Mouse (Mus musculus) G1E-ER4 (cell line): ENCODE results near the gene Lhfp. TPM values are rescaled to one million over a fixed set of nuclear protein-coding genes. Genes with fewer than 3 reads are reported as not detected.

Source experiments
- GATA1 ChIP-seq: IDR thresholded peaks from one replicate; pipeline ENCODE4 v1.8.0; 2012; ENCODE audit warnings: low read length, inconsistent platforms
- polyA plus RNA-seq: library from polyadenylated mRNA; stranded (reverse); fragments of >175 nt; gene quantifications from 2 replicates; pipeline ENCODE4 v1.2.3, GENCODE M21; 2012

The Lhfp gene
- 0.10 and 0.15 TPM in 2 replicates for polyA plus RNA-seq

DNA sequence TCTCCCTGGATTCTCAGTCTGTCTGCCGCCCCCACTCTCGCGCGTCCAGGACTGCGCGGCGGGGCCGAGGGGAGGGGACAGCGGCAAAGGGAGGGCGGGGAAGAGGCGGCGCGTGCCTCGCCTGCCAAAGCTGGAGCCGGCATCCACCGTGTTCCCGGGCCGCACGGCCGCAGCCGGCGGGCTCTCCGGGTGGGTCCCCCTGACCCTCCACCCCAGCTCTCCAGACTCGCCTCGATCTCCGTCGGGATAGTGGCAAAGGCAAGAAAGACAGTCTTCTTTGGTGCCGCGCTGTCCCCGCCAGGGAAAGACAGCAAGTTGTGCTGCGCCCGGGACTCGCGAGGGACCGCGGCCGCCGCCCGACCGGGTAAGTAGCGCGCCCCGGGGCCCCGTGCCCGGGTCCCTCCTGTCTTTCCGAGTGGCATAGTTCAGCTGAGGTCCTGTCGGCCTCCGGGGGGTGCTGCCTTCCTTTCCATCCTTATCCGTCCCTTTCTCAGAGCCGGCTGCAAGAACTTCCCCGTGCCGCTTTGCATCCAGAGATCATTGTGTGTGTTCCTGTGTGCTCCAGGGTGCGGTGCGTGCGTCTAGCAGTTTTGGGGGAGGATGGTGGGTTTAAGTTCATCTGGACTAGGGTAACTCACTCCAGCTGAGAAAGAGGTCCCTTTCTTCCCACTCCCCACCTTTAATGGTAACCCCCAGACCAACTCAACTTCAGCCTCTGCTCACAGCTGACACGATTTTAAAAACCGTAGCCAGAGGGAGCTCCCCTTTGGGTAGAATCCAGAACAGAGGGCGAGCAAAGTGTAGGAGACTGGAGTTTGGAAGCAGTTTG lies at the start of gene Lhfp:
Gene Lhfp, plus strand, starts transcription at position 118 of the 829 bp plus-strand sequence.
- no peak for TF ChIP-seq GATA1

DNA sequence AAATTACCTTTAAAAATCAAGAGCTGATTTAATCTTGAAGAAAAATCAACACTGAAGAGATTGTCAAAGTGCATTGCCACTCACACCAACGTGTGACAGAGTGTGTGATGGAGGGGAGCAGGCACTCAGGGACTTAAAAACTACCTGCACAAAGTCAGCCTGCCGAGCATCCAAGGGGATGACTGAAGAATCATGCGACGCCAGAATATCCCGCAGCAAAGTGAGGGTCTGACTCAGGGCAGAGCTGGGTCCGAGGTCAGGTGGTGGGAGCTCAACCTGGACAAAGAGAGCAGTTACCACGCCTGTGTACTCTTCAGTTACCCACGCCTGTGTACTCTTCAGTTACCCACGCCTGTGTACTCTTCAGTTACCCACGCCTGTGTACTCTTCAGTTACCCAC lies 48.0 kb upstream of the Lhfp start:
- no peak for TF ChIP-seq GATA1

DNA sequence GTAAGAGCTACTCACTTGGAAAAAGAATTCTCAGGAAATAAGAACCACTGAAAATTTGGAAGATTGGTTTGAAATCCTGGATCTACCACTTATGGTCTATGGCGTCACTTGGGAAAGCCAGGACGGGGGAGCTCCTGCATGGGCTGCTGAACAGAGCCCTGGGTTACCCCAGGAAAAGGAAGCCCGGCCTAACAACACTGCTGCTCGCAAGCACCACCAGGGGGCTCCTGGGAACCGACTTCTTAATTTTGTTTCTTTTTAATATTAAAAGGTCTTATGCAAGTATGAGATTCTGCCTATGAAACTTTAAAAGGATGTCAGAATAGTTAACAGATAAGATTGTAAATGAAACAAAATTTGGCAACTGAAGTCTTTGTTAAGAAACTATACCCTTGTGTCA lies 46.7 kb upstream of the Lhfp start:
- TF ChIP-seq GATA1 = no peak

DNA sequence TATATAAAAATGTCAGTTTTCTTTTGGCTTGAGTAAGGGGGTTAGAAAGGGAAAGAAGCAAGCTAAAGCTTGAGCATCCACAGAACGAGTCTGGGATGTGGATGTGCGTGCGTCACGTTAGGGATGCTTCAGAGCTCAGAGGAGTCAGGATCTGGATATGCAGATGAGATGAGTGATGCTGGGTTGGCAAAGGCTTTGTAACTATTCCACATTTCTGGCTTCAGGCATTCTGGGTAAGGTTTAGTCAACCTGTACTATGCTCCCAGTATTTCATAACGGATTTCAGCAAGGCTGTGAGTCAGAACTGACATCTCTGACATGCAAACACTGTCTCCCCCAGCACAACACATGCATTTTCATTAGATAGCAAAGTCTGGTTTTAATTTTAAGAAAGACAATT lies 44.7 kb upstream of the Lhfp start:
- no peak for TF ChIP-seq GATA1

DNA sequence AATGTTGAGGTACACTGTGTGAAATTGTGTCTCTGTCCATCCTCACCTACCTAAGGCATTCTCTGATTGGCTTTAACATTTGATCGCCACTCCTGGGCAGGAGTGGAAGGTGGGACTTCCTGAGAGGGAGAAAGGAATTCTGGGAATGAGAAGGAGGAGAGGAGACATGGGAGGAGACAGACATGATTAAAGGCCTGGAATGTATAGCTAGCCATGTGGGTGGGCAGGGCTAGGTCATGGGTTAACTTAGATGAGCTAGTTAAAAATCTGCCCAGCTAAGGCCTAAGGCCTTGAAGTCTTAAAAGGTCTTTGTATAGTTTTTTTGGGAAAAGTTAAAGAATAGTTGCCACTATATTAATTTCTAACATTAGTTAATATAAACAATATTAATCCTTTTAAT lies 43.9 kb upstream of the Lhfp start:
- no peak for TF ChIP-seq GATA1

DNA sequence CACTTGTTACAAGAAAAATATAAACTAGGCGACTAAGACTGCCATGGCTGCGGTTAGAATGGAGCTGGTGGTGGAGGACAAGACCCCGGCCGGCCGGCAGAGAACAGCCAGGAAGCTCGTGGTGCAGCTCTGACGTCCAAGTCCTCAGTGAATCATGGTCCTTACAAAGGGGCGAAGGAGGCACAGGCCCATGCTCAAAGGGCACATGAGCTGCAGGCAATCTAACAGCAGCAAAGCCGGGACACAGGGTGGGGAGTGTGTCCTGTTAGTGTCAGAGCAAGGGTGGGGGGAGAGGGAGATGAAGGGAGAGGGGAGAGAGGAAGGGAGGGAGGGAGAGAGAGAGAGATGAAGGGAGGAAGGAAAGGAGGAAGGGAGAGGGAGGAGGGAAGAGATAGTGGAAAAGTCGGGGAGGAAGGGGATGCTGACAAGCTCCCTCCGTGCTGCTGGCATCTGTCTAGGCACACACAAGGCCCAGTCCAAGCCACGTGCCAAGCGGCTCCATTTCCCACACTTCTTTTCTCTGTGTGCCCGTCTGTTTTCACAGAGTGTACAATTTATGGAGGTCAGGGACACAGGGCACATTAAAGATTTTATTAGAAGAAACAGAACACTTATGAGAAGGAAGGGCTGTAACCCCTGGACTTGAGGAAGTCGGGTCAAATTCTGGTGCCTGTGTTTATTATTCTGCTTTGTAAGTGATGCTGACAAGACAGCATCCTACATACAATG lies 42.1 kb upstream of the Lhfp start:
- TF ChIP-seq GATA1 = no peak

DNA sequence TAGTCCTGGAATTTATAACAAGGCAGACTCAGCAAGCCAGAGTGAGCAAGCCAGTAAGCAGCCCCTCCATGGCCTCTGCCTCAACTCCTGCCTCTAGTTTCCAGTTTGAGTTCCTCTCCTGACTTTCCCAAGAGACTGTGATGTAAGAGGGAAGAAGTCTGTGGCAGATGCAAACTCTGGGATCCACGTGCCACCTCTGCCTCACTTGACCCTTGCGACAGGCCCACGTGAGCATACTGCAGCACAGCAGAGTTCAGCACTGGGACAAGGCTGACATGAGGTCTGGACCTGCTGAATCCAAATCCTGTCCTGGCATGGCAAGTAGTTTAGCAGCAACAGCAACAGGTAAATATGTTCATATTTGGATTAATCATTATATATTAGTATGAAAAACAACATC lies 41.3 kb upstream of the Lhfp start:
- TF ChIP-seq GATA1 = no peak

DNA sequence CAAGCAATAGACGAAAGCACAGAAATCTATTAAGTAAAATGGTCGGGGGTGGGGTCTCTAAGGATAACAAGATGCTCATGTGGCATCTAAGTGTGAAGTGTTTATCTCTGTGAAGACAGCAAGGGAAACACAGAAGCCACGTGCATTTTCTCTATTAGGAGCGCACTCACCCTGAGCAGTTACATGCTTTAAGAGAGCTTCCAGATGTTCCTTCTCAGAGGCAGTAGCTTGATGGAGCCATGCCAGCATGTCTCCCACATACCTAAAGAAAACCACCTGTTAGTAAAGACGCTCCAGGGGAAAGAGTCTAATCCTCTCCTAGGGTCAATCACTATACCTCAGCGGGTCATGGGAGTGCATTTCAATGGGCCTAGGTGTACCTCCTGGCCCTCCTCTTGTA lies 39.3 kb upstream of the Lhfp start:
- no peak for TF ChIP-seq GATA1

DNA sequence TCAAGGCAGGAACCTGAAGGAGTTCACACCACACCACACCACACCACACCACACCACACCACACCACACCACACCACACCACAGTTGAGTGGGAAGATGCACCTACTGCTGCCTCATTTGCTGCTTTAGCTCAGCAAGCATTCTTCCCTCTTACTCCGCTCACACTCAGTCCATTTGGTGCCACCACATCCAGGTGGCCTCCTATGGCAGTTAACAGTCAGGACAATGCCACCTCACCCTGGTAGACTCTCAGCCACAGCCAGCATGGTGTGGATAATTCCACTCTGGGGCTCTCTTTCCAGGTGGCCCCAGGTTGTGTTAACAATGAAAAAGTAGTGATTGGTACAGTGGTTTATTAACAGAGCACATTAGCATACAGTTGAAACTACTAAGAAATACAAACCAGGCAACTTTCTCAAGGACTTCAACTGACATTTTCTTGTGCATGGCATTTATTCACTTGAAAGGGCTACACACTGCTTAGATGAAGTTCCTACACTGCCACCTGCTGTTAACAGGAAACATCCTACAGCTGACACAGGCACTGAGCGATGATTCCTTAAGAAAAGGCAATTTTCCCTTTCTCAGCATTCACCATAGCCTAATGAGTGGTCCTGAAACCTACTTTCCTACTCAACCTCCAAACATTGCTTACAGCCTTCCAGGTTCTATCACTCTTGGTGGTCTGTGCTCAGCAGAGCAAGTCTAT lies 36.8 kb upstream of the Lhfp start:
- no peak for TF ChIP-seq GATA1

DNA sequence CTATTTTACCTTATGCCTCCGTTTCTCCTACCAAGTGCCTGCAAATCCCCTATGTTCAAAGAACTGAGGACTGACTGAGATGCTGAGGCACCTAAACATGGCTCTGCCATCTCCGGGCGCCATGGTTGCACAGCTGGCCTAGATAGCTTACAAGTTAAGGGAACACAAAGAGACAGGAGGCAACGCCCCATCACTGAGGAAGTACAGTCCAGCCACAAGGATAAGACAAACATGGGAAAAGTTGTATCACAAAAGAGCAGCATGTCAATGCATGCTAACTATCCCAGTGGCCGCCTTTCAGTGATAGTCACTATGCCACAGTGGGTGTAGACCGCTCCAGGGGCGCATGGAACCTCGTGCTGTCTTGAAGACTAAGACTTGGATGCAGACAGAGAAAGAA lies 33.9 kb upstream of the Lhfp start:
- no peak for TF ChIP-seq GATA1

DNA sequence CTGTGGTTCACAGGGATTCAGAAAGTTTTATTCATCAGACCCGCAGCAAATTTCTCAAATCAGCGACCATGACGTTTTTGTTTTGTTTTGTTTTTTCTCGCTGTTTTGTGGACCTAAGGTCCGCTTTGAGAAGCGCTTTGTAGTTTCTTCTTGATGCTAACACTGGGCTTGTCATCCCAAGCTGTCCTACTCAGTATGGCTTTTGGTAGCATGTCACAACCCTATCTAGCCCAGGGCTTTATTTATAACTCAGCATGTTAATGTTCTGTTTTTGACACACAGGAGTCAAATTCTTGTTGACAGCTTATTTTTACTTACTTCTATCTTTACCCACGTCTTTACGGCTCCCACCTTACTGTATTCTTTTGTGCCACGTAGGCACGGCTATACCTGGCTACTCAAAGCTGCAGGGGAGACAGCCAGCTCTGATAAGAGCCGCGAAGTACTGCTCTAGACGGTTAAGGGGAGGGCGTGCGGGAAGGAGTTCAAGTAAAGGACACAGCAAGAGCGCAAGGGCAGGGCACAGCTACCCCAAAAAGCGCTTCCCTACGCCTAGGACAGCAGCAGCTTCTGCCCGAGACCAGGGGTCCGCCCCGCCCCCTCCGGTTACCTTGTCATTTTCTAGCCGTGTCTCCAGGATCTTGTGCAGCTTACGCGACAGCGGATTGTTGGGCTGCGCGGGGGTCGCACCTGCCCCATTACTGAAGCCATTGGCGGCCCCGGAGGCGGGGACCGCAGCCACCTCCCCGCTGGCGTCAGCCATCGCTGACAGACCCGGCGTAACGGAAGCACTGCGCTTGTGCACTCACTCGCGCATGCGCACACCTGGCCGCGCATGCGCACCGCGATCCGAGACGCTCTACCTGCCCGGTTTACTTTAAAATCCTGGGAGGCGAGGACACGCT lies 24.6 kb upstream of the Lhfp start, which contains the start of gene Cog6:
Gene Cog6, minus strand, starts transcription at position 802 of the 905 bp plus-strand sequence.
- TF ChIP-seq GATA1 = no peak

DNA sequence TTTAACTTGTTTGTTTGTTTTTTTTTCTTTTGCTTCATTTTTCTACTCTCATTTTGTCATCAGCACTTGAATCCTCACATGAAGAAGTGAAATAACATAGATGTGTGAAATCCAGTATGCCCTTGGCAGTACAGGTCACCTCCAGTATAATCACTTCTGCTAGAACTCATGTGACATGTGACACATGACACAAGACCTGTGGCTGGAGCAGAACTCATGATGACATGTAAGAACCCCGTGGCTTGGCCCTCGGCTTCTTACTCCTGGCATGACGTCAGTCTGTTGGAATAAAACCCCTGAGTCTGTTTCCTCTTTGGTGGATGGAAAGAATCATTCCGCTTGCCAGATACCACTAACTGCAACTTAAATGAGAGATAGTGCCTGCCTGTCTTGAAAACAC lies 14.0 kb upstream of the Lhfp start:
- no peak for TF ChIP-seq GATA1

DNA sequence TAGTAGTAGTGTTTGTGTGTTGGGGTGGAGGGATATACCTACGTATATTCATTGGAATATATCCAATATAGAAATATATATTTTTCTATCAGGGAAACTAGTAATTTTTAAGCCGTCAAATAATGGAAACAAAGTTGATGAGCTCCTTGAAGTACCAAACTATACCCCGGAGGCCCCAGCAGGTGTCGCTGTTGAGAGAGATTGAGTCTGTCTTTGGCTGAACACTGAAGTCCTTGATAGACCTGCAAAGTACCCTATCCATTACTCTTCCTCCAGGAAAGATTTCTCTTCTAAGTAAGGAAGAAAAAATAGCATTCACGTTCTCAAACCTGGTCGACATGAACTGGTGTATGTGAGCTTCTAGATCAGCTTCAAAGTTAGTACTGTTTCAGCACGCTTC lies 12.3 kb upstream of the Lhfp start:
- TF ChIP-seq GATA1 = no peak

DNA sequence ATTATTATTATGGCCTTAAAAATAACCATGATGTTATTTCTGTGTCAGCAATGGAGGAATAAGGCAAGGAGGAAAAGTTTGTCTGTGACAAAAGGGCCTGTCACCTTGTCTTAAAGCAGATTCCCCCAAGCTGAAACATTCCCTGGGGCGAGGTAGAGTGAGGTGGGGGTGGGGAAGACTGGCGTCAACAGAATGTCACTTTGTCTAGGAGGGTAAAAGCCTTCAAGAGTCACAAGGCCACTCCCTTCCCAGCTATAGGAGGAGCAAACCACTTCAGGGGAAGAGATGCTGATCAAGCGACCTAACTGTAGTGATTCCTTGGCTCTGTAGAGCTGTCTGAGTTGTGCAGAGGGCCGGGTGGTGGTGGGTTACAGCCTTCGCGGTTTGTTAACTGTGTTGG lies 9.7 kb upstream of the Lhfp start:
- no peak for TF ChIP-seq GATA1

DNA sequence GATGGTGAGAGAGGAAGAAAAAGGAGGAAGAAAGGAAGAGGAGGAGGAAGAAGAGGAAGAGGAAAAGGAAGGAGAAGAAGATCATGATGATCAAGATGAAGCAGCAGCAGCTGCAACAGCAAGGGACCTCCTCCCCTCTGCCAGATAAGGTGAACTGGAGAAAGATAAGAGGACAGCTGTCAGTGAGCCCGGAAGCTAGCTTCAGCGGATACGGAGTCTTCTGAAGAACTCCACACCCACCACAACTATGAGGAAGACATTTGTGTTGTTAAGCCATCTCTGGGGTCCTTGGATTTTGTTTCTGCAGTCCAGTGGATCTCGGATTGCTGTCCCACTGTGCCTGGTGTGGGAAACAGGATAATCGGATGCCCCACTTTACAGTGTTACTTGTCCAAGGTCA lies 8.9 kb upstream of the Lhfp start:
- TF ChIP-seq GATA1 = peak; percentile 77
